Mouse (Mus musculus) ovary, postnatal 36 days (tissue): ENCODE data around the gene Osbp2.

Experiments used
- DNase-seq: peaks from one replicate; pipeline ENCODE4 v3.0.0; 2022; ENCODE audit warnings: low spot score, mixed read lengths

The Osbp2 gene

GRCm38 (mm10) chr11:3862661-3863453 is 846 bp downstream of the Osbp2 start:
- no peak for DNase-seq

- no peak for DNase-seq
These were observed 3.3 kb downstream of the Osbp2 start for GRCm38 (mm10) chr11:3860361-3860760.

- DNase-seq, result no peak
These were observed 3.9 kb downstream of the Osbp2 start for GRCm38 (mm10) chr11:3859778-3860177.

GRCm38 (mm10) chr11:3857902-3858301 is 5.8 kb downstream of the Osbp2 start:
- DNase-seq, result no peak

GRCm38 (mm10) chr11:3855846-3856245 is 7.9 kb downstream of the Osbp2 start:
- no peak for DNase-seq

- no peak for DNase-seq
These were observed 9.5 kb downstream of the Osbp2 start for GRCm38 (mm10) chr11:3854156-3854555.

GRCm38 (mm10) chr11:3853481-3854034 is 10.1 kb downstream of the Osbp2 start:
- DNase-seq, result no peak

GRCm38 (mm10) chr11:3853031-3853430 is 10.7 kb downstream of the Osbp2 start:
- no peak for DNase-seq

- no peak for DNase-seq
These were observed 11.8 kb downstream of the Osbp2 start for GRCm38 (mm10) chr11:3851872-3852271.

- no peak for DNase-seq
These were observed 12.9 kb downstream of the Osbp2 start for GRCm38 (mm10) chr11:3850746-3851277.

- DNase-seq, result no peak
These were observed 13.4 kb downstream of the Osbp2 start for GRCm38 (mm10) chr11:3850315-3850614.

GRCm38 (mm10) chr11:3849469-3850314 is 14.0 kb downstream of the Osbp2 start:
- DNase-seq, result no peak

- no peak for DNase-seq
These were observed 17.4 kb downstream of the Osbp2 start for GRCm38 (mm10) chr11:3846351-3846750.

- DNase-seq, result no peak
These were observed 19.6 kb downstream of the Osbp2 start for GRCm38 (mm10) chr11:3843943-3844734.

- no peak for DNase-seq
These were observed 28.4 kb downstream of the Osbp2 start for GRCm38 (mm10) chr11:3835271-3835670.

GRCm38 (mm10) chr11:3834421-3835098 is 29.1 kb downstream of the Osbp2 start:
- DNase-seq, result peak; percentile 25

- DNase-seq, result no peak
These were observed 29.9 kb downstream of the Osbp2 start for GRCm38 (mm10) chr11:3833544-3834420.

GRCm38 (mm10) chr11:3832193-3832901 is 31.4 kb downstream of the Osbp2 start:
- no peak for DNase-seq

GRCm38 (mm10) chr11:3829736-3830135 is 34.0 kb downstream of the Osbp2 start:
- no peak for DNase-seq

GRCm38 (mm10) chr11:3824138-3824537 is 39.6 kb downstream of the Osbp2 start:
- no peak for DNase-seq
